Mouse (Mus musculus): ENCODE data around the gene Pdzk1ip1. TPM values are rescaled to one million over a fixed set of nuclear protein-coding genes. Genes with fewer than 3 reads are reported as not detected.

The Pdzk1ip1 gene
- polyA plus RNA-seq, 1 experiment from 2014 or later: 100 TPM

GRCm38 (mm10) chr4:115058317-115058761 lies 30.2 kb upstream of the Pdzk1ip1 start:
- H3K9ac ChIP-seq: no peak overlapping the region
- no peak for ATAC-seq (ENCODE audit: insufficient number of reproducible peaks, low FRiP score, low TSS enrichment, low read depth)
- no peak overlapping the region for H3K27ac ChIP-seq
- WGBS: 2% methylated on average over 20 of the region's 20 CpGs
- peak overlapping the region; percentile 43 for H3K4me3 ChIP-seq
- H3K4me1 ChIP-seq: peaks cover 31% of the 10 kb centered on the region
- no peaks in the 10 kb centered on the region for H3K9me3 ChIP-seq
- peaks cover 99% of the 10 kb centered on the region for H3K27me3 ChIP-seq
- no peak overlapping the region for H3K4me2 ChIP-seq
- H3K36me3 ChIP-seq: no peaks in the 10 kb centered on the region

- Histone ChIP-seq H3K27ac (0 out of 2 replicates have a peak overlapping the region, but pooled peaks have one; percentile 17), H3K9me3 (no peaks in the 10 kb centered on the region), H3K4me3 (0 out of 2 replicates have a peak overlapping the region, but pooled peaks have one; percentile 43), H3K9ac (no peak overlapping the region), H3K36me3 (no peaks in the 10 kb centered on the region), H3K4me2 (no peak overlapping the region), H3K4me1 (peaks cover 36% of the 10 kb centered on the region), H3K27me3 (peaks cover 99% of the 10 kb centered on the region)
- WGBS: 3% methylated on average over 23 of the region's 23 CpGs
- no peak for ATAC-seq (ENCODE audit: insufficient number of reproducible peaks, low FRiP score, low TSS enrichment, low read depth)
Observed at GRCm38 (mm10) chr4:115058871-115059590, 29.5 kb upstream of the Pdzk1ip1 start.

- Histone ChIP-seq H3K36me3 (no peaks in the 10 kb centered on the region), H3K27ac (no peak overlapping the region), H3K9me3 (no peaks in the 10 kb centered on the region), H3K4me1 (peaks cover 36% of the 10 kb centered on the region), H3K4me3 (no peak overlapping the region), H3K9ac (no peak overlapping the region), H3K4me2 (no peak overlapping the region), H3K27me3 (peaks cover 99% of the 10 kb centered on the region)
- 12% methylated on average over 12 of the region's 12 CpGs for WGBS
- ATAC-seq (ENCODE audit: insufficient number of reproducible peaks, low FRiP score, low TSS enrichment, low read depth): no peak
Observed at GRCm38 (mm10) chr4:115059871-115060270, 28.6 kb upstream of the Pdzk1ip1 start.

GRCm38 (mm10) chr4:115060753-115061152 lies 27.8 kb upstream of the Pdzk1ip1 start:
- Histone ChIP-seq H3K4me2 (no peak overlapping the region), H3K4me3 (no peak overlapping the region), H3K9ac (no peak overlapping the region)

GRCm38 (mm10) chr4:115062540-115062874 lies 26.0 kb upstream of the Pdzk1ip1 start:
- Histone ChIP-seq H3K4me1 (peaks cover 23% of the 10 kb centered on the region), H3K4me2 (peak overlapping the region; percentile 99), H3K27me3 (peaks cover 97% of the 10 kb centered on the region), H3K9me3 (no peaks in the 10 kb centered on the region), H3K36me3 (no peaks in the 10 kb centered on the region), H3K27ac (no peak overlapping the region), H3K4me3 (peak overlapping the region; percentile 51), H3K9ac (no peak overlapping the region)
- 4% methylated on average over 9 of the region's 9 CpGs for WGBS
- ATAC-seq (ENCODE audit: insufficient number of reproducible peaks, low FRiP score, low TSS enrichment, low read depth): no peak

More at GRCm38 (mm10) chr4:115060753-115061152, 27.8 kb upstream of the Pdzk1ip1 start:
- H3K9me3 ChIP-seq: no peaks in the 10 kb centered on the region
- 13% methylated on average over 3 of the region's 3 CpGs for WGBS
- H3K36me3 ChIP-seq: no peaks in the 10 kb centered on the region
- ATAC-seq (ENCODE audit: insufficient number of reproducible peaks, low FRiP score, low TSS enrichment, low read depth): no peak
- peaks cover 99% of the 10 kb centered on the region for H3K27me3 ChIP-seq
- peaks cover 36% of the 10 kb centered on the region for H3K4me1 ChIP-seq
- H3K27ac ChIP-seq: no peak overlapping the region

GRCm38 (mm10) chr4:115062875-115063517 lies 25.5 kb upstream of the Pdzk1ip1 start:
- Histone ChIP-seq H3K4me2 (peak overlapping the region; percentile 99), H3K4me3 (peak overlapping the region; percentile 51), H3K27ac (no peak overlapping the region), H3K9me3 (no peaks in the 10 kb centered on the region), H3K4me1 (peaks cover 18% of the 10 kb centered on the region), H3K27me3 (peaks cover 97% of the 10 kb centered on the region), H3K36me3 (no peaks in the 10 kb centered on the region), H3K9ac (0 out of 2 replicates have a peak overlapping the region, but pooled peaks have one; percentile 33)
- peak; percentile 53; the same call in 1 of the 2 replicates for ATAC-seq (ENCODE audit: insufficient number of reproducible peaks, low FRiP score, low TSS enrichment, low read depth)
- under 1% methylated on average over 57 of the region's 58 CpGs for WGBS

GRCm38 (mm10) chr4:115063518-115064239 lies 24.8 kb upstream of the Pdzk1ip1 start:
- no peaks in the 10 kb centered on the region for H3K36me3 ChIP-seq
- peaks cover 13% of the 10 kb centered on the region for H3K4me1 ChIP-seq
- H3K4me3 ChIP-seq: peak overlapping the region; percentile 51
- 0 out of 2 replicates have a peak overlapping the region, but pooled peaks have one; percentile 33 for H3K9ac ChIP-seq
- H3K4me2 ChIP-seq: peak overlapping the region; percentile 99
- H3K9me3 ChIP-seq: no peaks in the 10 kb centered on the region
- ATAC-seq (ENCODE audit: insufficient number of reproducible peaks, low FRiP score, low TSS enrichment, low read depth): no peak
- no peak overlapping the region for H3K27ac ChIP-seq
- 2% methylated on average over 31 of the region's 31 CpGs for WGBS
- peaks cover 98% of the 10 kb centered on the region for H3K27me3 ChIP-seq

GRCm38 (mm10) chr4:115071668-115072067 lies 16.8 kb upstream of the Pdzk1ip1 start:
- Histone ChIP-seq H3K4me2 (no peak overlapping the region), H3K9ac (no peak overlapping the region), H3K4me3 (no peak overlapping the region), H3K27me3 (peaks cover 25% of the 10 kb centered on the region), H3K4me1 (no peaks in the 10 kb centered on the region), H3K27ac (no peak overlapping the region), H3K9me3 (no peaks in the 10 kb centered on the region), H3K36me3 (no peaks in the 10 kb centered on the region)
- no peak for ATAC-seq (ENCODE audit: insufficient number of reproducible peaks, low FRiP score, low TSS enrichment, low read depth)
- 35% methylated on average over 1 of the region's 1 CpGs for WGBS

- 84% methylated on average over 1 of the region's 1 CpGs for WGBS
- Histone ChIP-seq H3K27ac (0 out of 2 replicates have a peak overlapping the region, but pooled peaks have one; percentile 2), H3K27me3 (0 out of 2 replicates have a peak, but pooled peaks cover 3% of the 10 kb centered on the region), H3K9ac (no peak overlapping the region), H3K4me2 (no peak overlapping the region), H3K4me3 (no peak overlapping the region), H3K4me1 (peaks cover 4% of the 10 kb centered on the region; the same call in 1 of the 2 replicates), H3K9me3 (no peaks in the 10 kb centered on the region), H3K36me3 (no peaks in the 10 kb centered on the region)
- no peak for ATAC-seq (ENCODE audit: insufficient number of reproducible peaks, low FRiP score, low TSS enrichment, low read depth)
Observed at GRCm38 (mm10) chr4:115074789-115075188, 13.7 kb upstream of the Pdzk1ip1 start.

- H3K9me3 ChIP-seq: no peaks in the 10 kb centered on the region
- no peak for ATAC-seq (ENCODE audit: insufficient number of reproducible peaks, low FRiP score, low TSS enrichment, low read depth)
- H3K9ac ChIP-seq: no peak overlapping the region
- H3K4me1 ChIP-seq: peaks cover 4% of the 10 kb centered on the region; the same call in 1 of the 2 replicates
- H3K27ac ChIP-seq: peak overlapping the region; percentile 2; the same call in 1 of the 2 replicates
- no peak overlapping the region for H3K4me2 ChIP-seq
- H3K36me3 ChIP-seq: no peaks in the 10 kb centered on the region
- no peak overlapping the region for H3K4me3 ChIP-seq
- H3K27me3 ChIP-seq: 0 out of 2 replicates have a peak, but pooled peaks cover 3% of the 10 kb centered on the region
- WGBS: 49% methylated on average over 3 of the region's 3 CpGs
Observed at GRCm38 (mm10) chr4:115075204-115075915, 13.1 kb upstream of the Pdzk1ip1 start.
